8 mouse cellular contexts compared by ENCODE assay signal in the genomic region with DNA sequence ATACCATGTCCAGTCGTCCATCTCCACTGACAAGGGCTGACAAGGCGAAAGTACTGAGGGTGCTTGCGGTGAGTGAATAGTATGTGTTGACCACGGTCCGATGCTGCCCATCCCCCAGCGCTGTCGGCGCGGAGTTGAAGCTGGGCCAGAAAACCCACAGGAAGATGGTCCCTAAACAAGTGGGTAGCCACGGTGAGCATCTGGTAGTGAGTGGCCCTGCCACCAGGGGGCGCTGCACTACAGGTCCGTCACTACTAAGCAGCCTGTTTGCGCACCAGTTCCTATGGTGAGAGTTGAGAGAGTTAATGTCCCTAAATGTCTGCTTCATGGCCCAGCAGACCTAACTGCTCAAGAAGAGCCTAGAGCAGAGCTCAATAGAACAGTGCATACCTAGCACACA. TPM values are rescaled to one million over a fixed set of nuclear protein-coding genes. Genes with fewer than 3 reads are reported as not detected.
A peak's percentile ranks its signal among the peaks of the same experiment; 100 is the strongest.
DNase-seq lines count a peak whose midpoint lies in the region; ATAC-seq and TF ChIP-seq lines count a peak whose summit lies in the region.

No protein-coding gene starts in this region.

- 25% methylated on average over 13 of the region's 13 CpGs for WGBS in intestine, postnatal 0 days
- WGBS in intestine, embryonic 15.5 days = 23% methylated on average over 13 of the region's 13 CpGs
- WGBS in neural tube, embryonic 11.5 days = 16% methylated on average over 13 of the region's 13 CpGs

- no peaks in the 10 kb centered on the region for H3K4me1 ChIP-seq in intestine, postnatal 0 days (replicated peaks; ENCODE audit: control insufficient read depth, insufficient read depth, low read length)
- no peaks in the 10 kb centered on the region for H3K4me1 ChIP-seq in intestine, embryonic 15.5 days (replicated peaks)
- peaks cover 18% of the 10 kb centered on the region for H3K4me1 ChIP-seq in neural tube, embryonic 11.5 days (ENCODE audit: control insufficient read depth, insufficient read depth, low read length)

- H3K27me3 ChIP-seq in intestine, postnatal 0 days (replicated peaks; ENCODE audit: control insufficient read depth, insufficient read depth, low read length) = peaks cover 40% of the 10 kb centered on the region
- H3K27me3 ChIP-seq in intestine, embryonic 15.5 days (replicated peaks) = peaks cover 29% of the 10 kb centered on the region
- H3K27me3 ChIP-seq in neural tube, embryonic 11.5 days (ENCODE audit: control insufficient read depth, insufficient read depth, low read length) = peaks cover 11% of the 10 kb centered on the region

- peak; percentile 81 for DNase-seq in R1 (ENCODE audit: low read depth, low spot score)
- DNase-seq in cerebellum, postnatal 14 days = peak; percentile 82 to 90
- DNase-seq in heart, postnatal 14 days = peak; percentile 75 to 80
- DNase-seq in left cerebral cortex, postnatal 36 days (ENCODE audit: low spot score in 2 of 2) = peak; percentile 63 to 64
- peak; percentile 76 for DNase-seq in neural tube, embryonic 11.5 days (ENCODE audit: low spot score)
- DNase-seq in thymus, postnatal 0 days (ENCODE audit: low spot score) = peak; percentile 78

- no peak overlapping the region for H3K9ac ChIP-seq in intestine, postnatal 0 days (ENCODE audit: low read depth, low read length)
- no peak overlapping the region for H3K9ac ChIP-seq in intestine, embryonic 15.5 days
- no peak overlapping the region for H3K9ac ChIP-seq in neural tube, embryonic 11.5 days (ENCODE audit: low read length)

- H3K36me3 ChIP-seq in intestine, postnatal 0 days (ENCODE audit: control insufficient read depth, insufficient read depth) = no peaks in the 10 kb centered on the region
- H3K36me3 ChIP-seq in intestine, embryonic 15.5 days = no peaks in the 10 kb centered on the region
- H3K36me3 ChIP-seq in neural tube, embryonic 11.5 days (ENCODE audit: control insufficient read depth, insufficient read depth, low read length) = no peaks in the 10 kb centered on the region

- no peak overlapping the region for H3K27ac ChIP-seq in intestine, postnatal 0 days (ENCODE audit: low read depth, low read length)
- no peak overlapping the region for H3K27ac ChIP-seq in intestine, embryonic 15.5 days
- no peak overlapping the region for H3K27ac ChIP-seq in neural tube, embryonic 11.5 days (ENCODE audit: low read depth, low read length)

- intact Hi-C loops in heart, postnatal 14 days (cut with DNase I) = no loop called here
- intact Hi-C loops in left cerebral cortex, postnatal 36 days (cut with DNase I) = loop anchor here (5.0 kb wide), 1 partner anchor 41 kb away; a partner anchor contains a TSS

- H3K9me3 ChIP-seq in intestine, postnatal 0 days (ENCODE audit: control insufficient read depth) = no peaks in the 10 kb centered on the region
- no peaks in the 10 kb centered on the region for H3K9me3 ChIP-seq in intestine, embryonic 15.5 days
- H3K9me3 ChIP-seq in neural tube, embryonic 11.5 days (ENCODE audit: control insufficient read depth, low read length) = no peaks in the 10 kb centered on the region

- H3K4me2 ChIP-seq in intestine, postnatal 0 days (replicated peaks; ENCODE audit: low read depth) = no peak overlapping the region
- no peak overlapping the region for H3K4me2 ChIP-seq in intestine, embryonic 15.5 days (replicated peaks)
- no peak overlapping the region for H3K4me2 ChIP-seq in neural tube, embryonic 11.5 days (ENCODE audit: low read depth)

- H3K4me3 ChIP-seq in intestine, postnatal 0 days (ENCODE audit: low read depth, low read length) = no peak overlapping the region
- no peak overlapping the region for H3K4me3 ChIP-seq in intestine, embryonic 15.5 days (replicated peaks)
- no peak overlapping the region for H3K4me3 ChIP-seq in neural tube, embryonic 11.5 days (ENCODE audit: low read depth, low read length)

- peak; percentile 95 for TF ChIP-seq CTCF in intestine, postnatal 0 days (IDR thresholded peaks at IDR 0.05; ENCODE audit: low read depth)

- ATAC-seq in intestine, postnatal 0 days = no peak; the same call in 1 of the 2 replicates
- ATAC-seq in intestine, embryonic 15.5 days = no peak; the same call in 1 of the 2 replicates
- ATAC-seq in neural tube, embryonic 11.5 days (ENCODE audit: insufficient read depth, low FRiP score, low TSS enrichment) = no peak

RNA-seq across cellular contexts. Expression of a gene that starts 8.7 kb away (rescaled TPM):
- 0.60 and 0.65 TPM in 2 replicates for polyA plus RNA-seq in intestine, postnatal 0 days (2015; fragmentation: Nextera tagmentation; extraction: Ambion mirVana)
- polyA plus RNA-seq in intestine, embryonic 15.5 days (2015; fragmentation: Nextera tagmentation; extraction: Ambion mirVana) = 0.59 and 0.69 TPM in 2 replicates
- not detected for total RNA-seq in heart, postnatal 14 days (2021)
- not detected for total RNA-seq in left cerebral cortex, postnatal 36 days (2021)
- 0.27 and 1.2 TPM in 2 replicates for polyA plus RNA-seq in neural tube, embryonic 11.5 days (2014; fragmentation: Nextera tagmentation; extraction: Ambion mirVana)
- 0.58 and 0.66 TPM in 2 replicates for polyA plus RNA-seq in thymus, postnatal 0 days (2015; fragmentation: Nextera tagmentation; extraction: Ambion mirVana)

RNA-seq across cellular contexts. Expression of a gene that starts 41.2 kb away (rescaled TPM):
- polyA plus RNA-seq in intestine, postnatal 0 days (2015; fragmentation: Nextera tagmentation; extraction: Ambion mirVana) = 0.13 and 0.18 TPM in 2 replicates
- 0.15 and 0.42 TPM in 2 replicates for polyA plus RNA-seq in intestine, embryonic 15.5 days (2015; fragmentation: Nextera tagmentation; extraction: Ambion mirVana)
- total RNA-seq in heart, postnatal 14 days (2021) = under 1 TPM in 1 of 2 experiments, not detected in 1; 0.24 TPM
- total RNA-seq in left cerebral cortex, postnatal 36 days (2021) = under 1 TPM; 0.45 to 0.52 TPM
- polyA plus RNA-seq in neural tube, embryonic 11.5 days (2014; fragmentation: Nextera tagmentation; extraction: Ambion mirVana) = not detected in 2 replicates
- 0.33 TPM in 1 of 2 replicates, not detected in the other for polyA plus RNA-seq in thymus, postnatal 0 days (2015; fragmentation: Nextera tagmentation; extraction: Ambion mirVana)

RNA-seq across cellular contexts. Expression of a gene that starts 51.0 kb away (rescaled TPM):
- 6.1 and 7.2 TPM in 2 replicates for polyA plus RNA-seq in intestine, postnatal 0 days (2015; fragmentation: Nextera tagmentation; extraction: Ambion mirVana)
- polyA plus RNA-seq in intestine, embryonic 15.5 days (2015; fragmentation: Nextera tagmentation; extraction: Ambion mirVana) = 10.2 and 12.2 TPM in 2 replicates
- 1 to 10 TPM; 4.2 to 4.3 TPM for total RNA-seq in heart, postnatal 14 days (2021)
- total RNA-seq in left cerebral cortex, postnatal 36 days (2021) = 1 to 10 TPM; 2.3 to 6.0 TPM
- polyA plus RNA-seq in neural tube, embryonic 11.5 days (2014; fragmentation: Nextera tagmentation; extraction: Ambion mirVana) = 9.1 and 10.7 TPM in 2 replicates
- polyA plus RNA-seq in thymus, postnatal 0 days (2015; fragmentation: Nextera tagmentation; extraction: Ambion mirVana) = 15.6 and 16.2 TPM in 2 replicates

RNA-seq across cellular contexts. Expression of a gene that starts 51.1 kb away (rescaled TPM):
- 170 and 175 TPM in 2 replicates for polyA plus RNA-seq in intestine, postnatal 0 days (2015; fragmentation: Nextera tagmentation; extraction: Ambion mirVana)
- 520 and 528 TPM in 2 replicates for polyA plus RNA-seq in intestine, embryonic 15.5 days (2015; fragmentation: Nextera tagmentation; extraction: Ambion mirVana)
- 100 to 1,000 TPM; 165 to 187 TPM for total RNA-seq in heart, postnatal 14 days (2021)
- total RNA-seq in left cerebral cortex, postnatal 36 days (2021) = 100 to 1,000 TPM; 170 TPM
- 768 and 797 TPM in 2 replicates for polyA plus RNA-seq in neural tube, embryonic 11.5 days (2014; fragmentation: Nextera tagmentation; extraction: Ambion mirVana)
- 401 and 428 TPM in 2 replicates for polyA plus RNA-seq in thymus, postnatal 0 days (2015; fragmentation: Nextera tagmentation; extraction: Ambion mirVana)
